In the genomic region with DNA sequence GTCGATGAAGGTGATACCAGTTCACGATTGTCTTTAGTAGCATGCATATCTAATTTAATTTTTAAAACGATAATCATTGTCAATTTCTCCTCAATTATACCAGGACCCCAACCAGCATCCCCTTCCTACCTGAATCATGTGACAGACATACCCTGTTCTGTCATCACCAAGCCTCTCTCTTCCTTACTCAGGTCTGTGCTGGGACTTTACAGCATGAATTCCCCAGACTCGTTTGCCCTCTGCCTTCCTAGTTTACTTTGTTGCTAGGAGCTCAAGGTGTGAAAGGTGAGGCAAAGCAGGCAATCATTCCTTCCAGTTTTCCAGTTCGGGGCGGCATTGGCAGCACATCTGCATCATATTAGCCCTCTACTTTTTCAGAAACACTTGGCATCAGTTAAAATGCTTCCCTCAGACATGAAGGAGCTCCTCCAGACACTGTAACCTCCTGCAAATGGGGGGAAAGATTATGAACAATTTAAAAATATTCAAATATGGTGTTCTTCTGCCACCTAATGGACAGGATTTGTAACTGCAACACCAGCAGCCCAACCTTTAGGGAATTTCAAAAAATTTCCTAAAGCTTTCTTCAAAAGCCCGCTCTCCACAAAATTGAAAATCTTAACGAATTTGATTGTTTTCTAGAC, we compare ENCODE assay signal across 10 mouse cellular contexts. TPM values are rescaled to one million over a fixed set of nuclear protein-coding genes. Genes with fewer than 3 reads are reported as not detected.
A peak's percentile ranks its signal among the peaks of the same experiment; 100 is the strongest.
DNase-seq lines count a peak whose midpoint lies in the region; ATAC-seq and TF ChIP-seq lines count a peak whose summit lies in the region.
"Had no signal": no experiment of that assay in that cellular context is flagged by ENCODE, and none has a peak within 500 bp of the region (broad histone marks: within the 10 kb centered on the region; RNA-seq: fewer than 3 reads in every experiment).

No protein-coding gene starts in this region.

- no peak overlapping the region for H3K9ac ChIP-seq in embryonic facial prominence, embryonic 14.5 days (ENCODE audit: low read depth, low read length)
- 0 out of 2 replicates have a peak overlapping the region, but pooled peaks have one; percentile 12 for H3K9ac ChIP-seq in limb, embryonic 14.5 days (ENCODE audit: low read depth, low read length, severe bottlenecking)
- H3K9ac ChIP-seq: embryonic facial prominence, embryonic 12.5 days; lung, embryonic 15.5 days had no signal

- no peak overlapping the region for H3K27ac ChIP-seq in embryonic facial prominence, embryonic 14.5 days (replicated peaks; ENCODE audit: low read depth, low read length)
- no peak overlapping the region for H3K27ac ChIP-seq in limb, embryonic 14.5 days (replicated peaks; ENCODE audit: low read depth, low read length)
- H3K27ac ChIP-seq: embryonic facial prominence, embryonic 12.5 days; lung, embryonic 15.5 days had no signal

- no peaks in the 10 kb centered on the region for H3K9me3 ChIP-seq in embryonic facial prominence, embryonic 14.5 days (ENCODE audit: control insufficient read depth, low read length)
- H3K9me3 ChIP-seq in limb, embryonic 14.5 days (ENCODE audit: control insufficient read depth, low read length): no peaks in the 10 kb centered on the region
- H3K9me3 ChIP-seq: embryonic facial prominence, embryonic 12.5 days; lung, embryonic 15.5 days had no signal

- DNase-seq in left cerebral cortex, adult 11 months (ENCODE audit: low spot score): peak; percentile 2
- no peak for DNase-seq in left cerebral cortex, adult 9 months (ENCODE audit: low spot score in 2 of 2)
- DNase-seq in Muller cell, postnatal 12 days (ENCODE audit: inconsistent ontology term): peak; percentile 41
- peak; percentile 70 for DNase-seq in embryonic facial prominence, embryonic 14.5 days (ENCODE audit: low spot score)
- peak; percentile 42 for DNase-seq in limb, embryonic 14.5 days (ENCODE audit: low spot score)
- DNase-seq in retina, postnatal 7 days (ENCODE audit: low read depth, low spot score): peak; percentile 24
- no peak for DNase-seq in ovary, postnatal 10 days (ENCODE audit: low spot score)
- DNase-seq in c-Kit-positive CD71-positive TER-119-positive erythroid progenitor cells, embryonic 14.5 days (ENCODE audit: low spot score): no peak

- H3K4me2 ChIP-seq in embryonic facial prominence, embryonic 14.5 days (ENCODE audit: low read depth, low read length): no peak overlapping the region
- peak overlapping the region; percentile 26; the same call in 1 of the 2 replicates for H3K4me2 ChIP-seq in limb, embryonic 14.5 days (replicated peaks; ENCODE audit: low read depth, low read length, severe bottlenecking)
- H3K4me2 ChIP-seq: embryonic facial prominence, embryonic 12.5 days; lung, embryonic 15.5 days had no signal

- H3K4me1 ChIP-seq in embryonic facial prominence, embryonic 14.5 days (ENCODE audit: control insufficient read depth, insufficient read depth, low read length): no peaks in the 10 kb centered on the region
- no peaks in the 10 kb centered on the region for H3K4me1 ChIP-seq in limb, embryonic 14.5 days (ENCODE audit: control insufficient read depth, insufficient read depth, low read length)
- H3K4me1 ChIP-seq: embryonic facial prominence, embryonic 12.5 days; lung, embryonic 15.5 days had no signal

- peak; percentile 63; the same call in 1 of the 2 replicates for ATAC-seq in embryonic facial prominence, embryonic 14.5 days (ENCODE audit: low read depth)
- ATAC-seq in limb, embryonic 14.5 days (ENCODE audit: low FRiP score, low read depth): peak; percentile 73

- no peaks in the 10 kb centered on the region for H3K27me3 ChIP-seq in embryonic facial prominence, embryonic 14.5 days (replicated peaks; ENCODE audit: control insufficient read depth, insufficient read depth, low read length)
- no peaks in the 10 kb centered on the region for H3K27me3 ChIP-seq in limb, embryonic 14.5 days (ENCODE audit: control insufficient read depth, insufficient read depth, low read length)
- H3K27me3 ChIP-seq: embryonic facial prominence, embryonic 12.5 days; lung, embryonic 15.5 days had no signal

- no peak overlapping the region for H3K4me3 ChIP-seq in embryonic facial prominence, embryonic 14.5 days (ENCODE audit: low read depth, low read length)
- H3K4me3 ChIP-seq in limb, embryonic 14.5 days (replicated peaks; ENCODE audit: low read length): no peak overlapping the region
- H3K4me3 ChIP-seq: embryonic facial prominence, embryonic 12.5 days; lung, embryonic 15.5 days had no signal

- no peaks in the 10 kb centered on the region for H3K36me3 ChIP-seq in embryonic facial prominence, embryonic 14.5 days (ENCODE audit: control insufficient read depth, insufficient read depth, low read length)
- H3K36me3 ChIP-seq in limb, embryonic 14.5 days (ENCODE audit: control insufficient read depth, insufficient read depth, low read length): no peaks in the 10 kb centered on the region
- H3K36me3 ChIP-seq: embryonic facial prominence, embryonic 12.5 days; lung, embryonic 15.5 days had no signal

- no peak for TF ChIP-seq POLR2A in limb, embryonic 14.5 days (IDR thresholded peaks at IDR 0.05; ENCODE audit: borderline replicate concordance, extremely low read depth, insufficient read depth, insufficient read length)

- 40% methylated on average over 8 of the region's 8 CpGs for WGBS in embryonic facial prominence, embryonic 14.5 days
- WGBS in limb, embryonic 14.5 days: 43% methylated on average over 8 of the region's 8 CpGs

RNA-seq across cellular contexts. Expression of a gene that starts 36.3 kb away (rescaled TPM):
- 6.2 and 6.5 TPM in 2 replicates for polyA plus RNA-seq in embryonic facial prominence, embryonic 14.5 days (2014; fragmentation: Nextera tagmentation; extraction: Ambion mirVana)
- 8.9 and 9.3 TPM in 2 replicates for polyA plus RNA-seq in limb, embryonic 14.5 days (2012; rRNA removed)
- 9.3 TPM in 2 replicates for polyA plus RNA-seq in limb, embryonic 14.5 days (2014; fragmentation: Nextera tagmentation; extraction: Ambion mirVana)

RNA-seq across cellular contexts. Expression of a gene that starts 49.4 kb away (rescaled TPM):
- polyA plus RNA-seq in embryonic facial prominence, embryonic 14.5 days (2014; fragmentation: Nextera tagmentation; extraction: Ambion mirVana): 241 and 254 TPM in 2 replicates
- 161 and 181 TPM in 2 replicates for polyA plus RNA-seq in limb, embryonic 14.5 days (2012; rRNA removed)
- polyA plus RNA-seq in limb, embryonic 14.5 days (2014; fragmentation: Nextera tagmentation; extraction: Ambion mirVana): 266 and 271 TPM in 2 replicates

Comparison
In these comparisons a context has a peak if more than half of its experiments do, and no peak if none do; other contexts are left out.
1. DNase-seq: peak in left cerebral cortex, adult 11 months (single experiment), Muller cell, postnatal 12 days (single experiment), embryonic facial prominence, embryonic 14.5 days (single experiment), limb, embryonic 14.5 days (single experiment) and retina, postnatal 7 days (single experiment); none in left cerebral cortex, adult 9 months (0 of 2), ovary, postnatal 10 days (single experiment) and c-Kit-positive CD71-positive TER-119-positive erythroid progenitor cells, embryonic 14.5 days (single experiment).